Mouse (Mus musculus) limb, embryonic 15.5 days (tissue): ENCODE results near the gene Apol9a. TPM values are rescaled to one million over a fixed set of nuclear protein-coding genes. Genes with fewer than 3 reads are reported as not detected.

Experiments used
- ATAC-seq: fragments of 200-750 bp; cut with Nextera tagmentation; 2 replicates; pipeline ENCODE4 v1.8.0; 2017; ENCODE audit warnings: low read depth, moderate TSS enrichment; ENCODE audit not compliant: insufficient number of reproducible peaks, low FRiP score, low TSS enrichment
- H3K27ac ChIP-seq: fragments of 300-500 bp; sonication (generic); 2 replicates; pipeline ENCODE4 v1.5.1; 2015; ENCODE audit warnings: moderate library complexity, mild to moderate bottlenecking, inconsistent platforms
- H3K27me3 ChIP-seq: fragments of 300-500 bp; sonication (generic); 2 replicates; pipeline ENCODE4 v1.6.1; 2015; ENCODE audit warnings: inconsistent platforms
- H3K36me3 ChIP-seq: fragments of 300-500 bp; sonication (generic); 2 replicates; pipeline ENCODE4 v1.6.1; 2015; ENCODE audit warnings: inconsistent platforms
- H3K4me1 ChIP-seq: fragments of 300-500 bp; sonication (generic); 2 replicates; pipeline ENCODE4 v1.6.1; 2015; ENCODE audit warnings: inconsistent platforms
- H3K4me2 ChIP-seq: fragments of 300-500 bp; sonication (generic); 2 replicates; pipeline ENCODE4 v1.6.1; 2015; ENCODE audit warnings: mild to moderate bottlenecking, inconsistent platforms
- H3K4me3 ChIP-seq: fragments of 300-500 bp; sonication (generic); 2 replicates; pipeline ENCODE4 v1.5.1; 2015; ENCODE audit warnings: mild to moderate bottlenecking, inconsistent platforms
- H3K9ac ChIP-seq: fragments of 300-500 bp; sonication (generic); 2 replicates; pipeline ENCODE4 v1.6.1; 2015; ENCODE audit warnings: inconsistent platforms
- H3K9me3 ChIP-seq: fragments of 300-500 bp; sonication (generic); 2 replicates; pipeline ENCODE4 v1.6.1; 2016; ENCODE audit warnings: inconsistent platforms
- WGBS: fragments of 180-500 bp; shearing (Covaris S2); methylation state at CpG from one replicate; pipeline ENCODE4 v1.1.7; 2015; 5-methylcytosine and 5-hydroxymethylcytosine counted together
- polyA plus RNA-seq: library from polyadenylated mRNA; unstranded; fragments of >200 nt; fragmentation: Nextera tagmentation; extraction: Ambion mirVana; gene quantifications from 2 replicates; pipeline ENCODE4 v1.2.1, GENCODE M21; 2015

Apol9a gene
- polyA plus RNA-seq, 1 experiment from 2014 or later, result not detected

GRCm38 (mm10) chr15:77369981-77370380, 41.0 kb downstream of the Apol9a start:
- H3K9ac ChIP-seq, result no peak overlapping the region
- no peak overlapping the region for H3K4me3 ChIP-seq
- H3K36me3 ChIP-seq, result no peaks in the 10 kb centered on the region
- no peak overlapping the region for H3K4me2 ChIP-seq
- H3K9me3 ChIP-seq, result no peaks in the 10 kb centered on the region
- WGBS, result 94% methylated on average over 21 of the region's 21 CpGs
- no peak overlapping the region for H3K27ac ChIP-seq
- ATAC-seq, result no peak
- H3K27me3 ChIP-seq, result no peaks in the 10 kb centered on the region
- H3K4me1 ChIP-seq, result peaks cover 37% of the 10 kb centered on the region

GRCm38 (mm10) chr15:77368818-77369320, 42.1 kb downstream of the Apol9a start:
- Histone ChIP-seq H3K27me3 (no peaks in the 10 kb centered on the region), H3K4me3 (no peak overlapping the region), H3K9me3 (no peaks in the 10 kb centered on the region), H3K4me2 (0 out of 2 replicates have a peak overlapping the region, but pooled peaks have one; percentile 35), H3K36me3 (no peaks in the 10 kb centered on the region), H3K27ac (peak overlapping the region; percentile 97; the same call in 1 of the 2 replicates), H3K9ac (no peak overlapping the region), H3K4me1 (peaks cover 45% of the 10 kb centered on the region)
- 81% methylated on average over 12 of the region's 12 CpGs for WGBS
- no peak for ATAC-seq

GRCm38 (mm10) chr15:77368148-77368547, 42.8 kb downstream of the Apol9a start:
- Histone ChIP-seq H3K9ac (no peak overlapping the region), H3K4me3 (no peak overlapping the region; the same call in 1 of the 2 replicates)
- ATAC-seq, result peak; percentile 55; the same call in 1 of the 2 replicates

GRCm38 (mm10) chr15:77367504-77367903, 43.4 kb downstream of the Apol9a start:
- Histone ChIP-seq H3K4me2 (peak overlapping the region; percentile 45), H3K4me3 (peak overlapping the region; percentile 33; the same call in 1 of the 2 replicates), H3K27ac (peak overlapping the region; percentile 97), H3K4me1 (peaks cover 53% of the 10 kb centered on the region), H3K36me3 (no peaks in the 10 kb centered on the region), H3K27me3 (no peaks in the 10 kb centered on the region), H3K9me3 (no peaks in the 10 kb centered on the region), H3K9ac (no peak overlapping the region)
- 26% methylated on average over 8 of the region's 8 CpGs for WGBS
- no peak for ATAC-seq

More at GRCm38 (mm10) chr15:77368148-77368547, 42.8 kb downstream of the Apol9a start:
- 0% methylated on average over 13 of the region's 13 CpGs for WGBS
- peak overlapping the region; percentile 35 for H3K4me2 ChIP-seq
- H3K4me1 ChIP-seq, result peaks cover 50% of the 10 kb centered on the region
- no peaks in the 10 kb centered on the region for H3K27me3 ChIP-seq
- H3K27ac ChIP-seq, result peak overlapping the region; percentile 97
- H3K9me3 ChIP-seq, result no peaks in the 10 kb centered on the region
- no peaks in the 10 kb centered on the region for H3K36me3 ChIP-seq

GRCm38 (mm10) chr15:77366706-77367484, 44.0 kb downstream of the Apol9a start:
- Histone ChIP-seq H3K9me3 (no peaks in the 10 kb centered on the region), H3K9ac (0 out of 2 replicates have a peak overlapping the region, but pooled peaks have one; percentile 0), H3K27ac (peak overlapping the region; percentile 97), H3K4me3 (peak overlapping the region; percentile 33), H3K27me3 (no peaks in the 10 kb centered on the region), H3K36me3 (no peaks in the 10 kb centered on the region), H3K4me1 (peaks cover 53% of the 10 kb centered on the region), H3K4me2 (peak overlapping the region; percentile 45)
- peak; percentile 76 for ATAC-seq
- WGBS, result 2% methylated on average over 26 of the region's 26 CpGs

- Histone ChIP-seq H3K27ac (peak overlapping the region; percentile 97), H3K4me1 (peaks cover 53% of the 10 kb centered on the region), H3K4me3 (no peak overlapping the region), H3K36me3 (no peaks in the 10 kb centered on the region), H3K9me3 (no peaks in the 10 kb centered on the region), H3K4me2 (peak overlapping the region; percentile 45), H3K9ac (no peak overlapping the region), H3K27me3 (no peaks in the 10 kb centered on the region)
- no peak for ATAC-seq
- WGBS, result 31% methylated on average over 9 of the region's 9 CpGs
Measured at GRCm38 (mm10) chr15:77365700-77366570, 45.0 kb downstream of the Apol9a start.

GRCm38 (mm10) chr15:77364026-77364425, 46.9 kb downstream of the Apol9a start:
- 62% methylated on average over 3 of the region's 3 CpGs for WGBS
- H3K4me2 ChIP-seq, result no peak overlapping the region
- no peak for ATAC-seq
- H3K27me3 ChIP-seq, result no peaks in the 10 kb centered on the region
- no peak overlapping the region for H3K4me3 ChIP-seq
- no peak overlapping the region for H3K9ac ChIP-seq
- H3K36me3 ChIP-seq, result no peaks in the 10 kb centered on the region
- H3K9me3 ChIP-seq, result no peaks in the 10 kb centered on the region
- H3K27ac ChIP-seq, result peak overlapping the region; percentile 73
- peaks cover 59% of the 10 kb centered on the region for H3K4me1 ChIP-seq

GRCm38 (mm10) chr15:77363578-77363977, 47.4 kb downstream of the Apol9a start:
- Histone ChIP-seq H3K4me1 (peaks cover 58% of the 10 kb centered on the region), H3K9me3 (no peaks in the 10 kb centered on the region), H3K36me3 (no peaks in the 10 kb centered on the region), H3K4me2 (no peak overlapping the region), H3K4me3 (no peak overlapping the region), H3K9ac (no peak overlapping the region), H3K27ac (peak overlapping the region; percentile 73), H3K27me3 (no peaks in the 10 kb centered on the region)
- ATAC-seq, result no peak
- WGBS, result 43% methylated on average over 6 of the region's 6 CpGs

GRCm38 (mm10) chr15:77362952-77363351, 48.0 kb downstream of the Apol9a start:
- Histone ChIP-seq H3K4me1 (peaks cover 60% of the 10 kb centered on the region), H3K9me3 (no peaks in the 10 kb centered on the region), H3K4me2 (no peak overlapping the region), H3K27me3 (no peaks in the 10 kb centered on the region), H3K36me3 (no peaks in the 10 kb centered on the region), H3K27ac (peak overlapping the region; percentile 73), H3K4me3 (no peak overlapping the region), H3K9ac (no peak overlapping the region)
- ATAC-seq, result no peak
- WGBS, result 8% methylated on average over 5 of the region's 5 CpGs

- H3K9ac ChIP-seq, result no peak overlapping the region
- ATAC-seq, result no peak
- peaks cover 46% of the 10 kb centered on the region for H3K4me1 ChIP-seq
- H3K27me3 ChIP-seq, result no peaks in the 10 kb centered on the region
- no peak overlapping the region for H3K4me3 ChIP-seq
- H3K27ac ChIP-seq, result 0 out of 2 replicates have a peak overlapping the region, but pooled peaks have one; percentile 29
- no peaks in the 10 kb centered on the region for H3K9me3 ChIP-seq
- WGBS, result 85% methylated on average over 8 of the region's 8 CpGs
- no peak overlapping the region for H3K4me2 ChIP-seq
- no peaks in the 10 kb centered on the region for H3K36me3 ChIP-seq
Measured at GRCm38 (mm10) chr15:77359905-77360304, 51.0 kb downstream of the Apol9a start.

- 0 out of 2 replicates have a peak overlapping the region, but pooled peaks have one; percentile 29 for H3K27ac ChIP-seq
- H3K4me1 ChIP-seq, result peaks cover 47% of the 10 kb centered on the region
- H3K4me2 ChIP-seq, result no peak overlapping the region
Measured at GRCm38 (mm10) chr15:77359486-77359885, 51.4 kb downstream of the Apol9a start.

More at GRCm38 (mm10) chr15:77359486-77359885, 51.4 kb downstream of the Apol9a start:
- Histone ChIP-seq H3K27me3 (no peaks in the 10 kb centered on the region), H3K36me3 (no peaks in the 10 kb centered on the region), H3K9me3 (no peaks in the 10 kb centered on the region), H3K4me3 (no peak overlapping the region), H3K9ac (no peak overlapping the region)
- WGBS, result 73% methylated on average over 9 of the region's 9 CpGs
- ATAC-seq, result no peak
